ENCODE assay signal across 8 mouse cellular contexts in genomic region chr15:86058394-86058915, GRCm38 (mm10). TPM values are rescaled to one million over a fixed set of nuclear protein-coding genes. Genes with fewer than 3 reads are reported as not detected.
DNase-seq lines count a peak whose midpoint lies in the region; ATAC-seq lines count a peak whose summit lies in the region.

No protein-coding gene starts in this region.

- H3K4me3 ChIP-seq in hindbrain, embryonic 10.5 days: peak overlapping the region; percentile 85
- peak overlapping the region; percentile 85 for H3K4me3 ChIP-seq in lung, embryonic 16.5 days (ENCODE audit: low read length)

- peak overlapping the region; percentile 97 for H3K27ac ChIP-seq in hindbrain, embryonic 10.5 days
- peak overlapping the region; percentile 66 for H3K27ac ChIP-seq in lung, embryonic 16.5 days (ENCODE audit: low read length)

- under 1% methylated on average over 70 of the region's 70 CpGs for WGBS in hindbrain, embryonic 10.5 days
- under 1% methylated on average over 46 of the region's 70 CpGs for WGBS in lung, embryonic 16.5 days

- ATAC-seq in frontal cortex, adult (ENCODE audit: low TSS enrichment): peak; percentile 54
- peak; percentile 80 for ATAC-seq in lung, embryonic 16.5 days (ENCODE audit: low read depth)

- H3K9me3 ChIP-seq in hindbrain, embryonic 10.5 days: no peaks in the 10 kb centered on the region
- H3K9me3 ChIP-seq in lung, embryonic 16.5 days (ENCODE audit: control insufficient read depth, low read length): no peaks in the 10 kb centered on the region

- peaks cover 14% of the 10 kb centered on the region; the same call in 1 of the 2 replicates for H3K27me3 ChIP-seq in hindbrain, embryonic 10.5 days (ENCODE audit: insufficient read depth, poor library complexity, severe bottlenecking)
- no peaks in the 10 kb centered on the region for H3K27me3 ChIP-seq in lung, embryonic 16.5 days (ENCODE audit: control insufficient read depth, insufficient read depth, low read depth, low read length)

- no peaks in the 10 kb centered on the region for H3K36me3 ChIP-seq in hindbrain, embryonic 10.5 days
- H3K36me3 ChIP-seq in lung, embryonic 16.5 days (ENCODE audit: control insufficient read depth, insufficient read depth, low read length): no peaks in the 10 kb centered on the region

- peak overlapping the region; percentile 92 for H3K9ac ChIP-seq in lung, embryonic 16.5 days (ENCODE audit: low read length)

- peak overlapping the region; percentile 80 for H3K4me2 ChIP-seq in lung, embryonic 16.5 days (ENCODE audit: low read depth, low read length)

- H3K4me1 ChIP-seq in hindbrain, embryonic 10.5 days (replicated peaks): peaks cover 55% of the 10 kb centered on the region
- peaks cover 36% of the 10 kb centered on the region for H3K4me1 ChIP-seq in lung, embryonic 16.5 days (replicated peaks; ENCODE audit: control insufficient read depth, insufficient read depth, low read length)

- DNase-seq in MN1 (ENCODE audit: low spot score): peak; percentile 91
- peak; percentile 94 for DNase-seq in cerebellum, adult 9-11 months
- DNase-seq in hindbrain, embryonic 10.5 days (ENCODE audit: low spot score): peak; percentile 78
- DNase-seq in layer of hippocampus, adult 9-11 months: peak; percentile 89
- DNase-seq in ovary, postnatal 36 days (ENCODE audit: low spot score): peak; percentile 85
- DNase-seq in thymus, postnatal 10 days (ENCODE audit: low spot score in 2 of 2): peak; percentile 69 to 86

RNA-seq across cellular contexts. Expression of gene Gramd4, which starts 1.0 kb away (rescaled TPM):
- 16.6 and 18.0 TPM in 2 replicates for polyA plus RNA-seq in hindbrain, embryonic 10.5 days (2016; fragmentation: Nextera tagmentation; extraction: Ambion mirVana)
- polyA plus RNA-seq in lung, embryonic 16.5 days (2015; fragmentation: Nextera tagmentation; extraction: Ambion mirVana): 9.2 and 11.2 TPM in 2 replicates

RNA-seq across cellular contexts. Expression of gene Celsr1, which starts 24.9 kb away (rescaled TPM):
- 3.4 and 3.6 TPM in 2 replicates for polyA plus RNA-seq in hindbrain, embryonic 10.5 days (2016; fragmentation: Nextera tagmentation; extraction: Ambion mirVana)
- polyA plus RNA-seq in lung, embryonic 16.5 days (2015; fragmentation: Nextera tagmentation; extraction: Ambion mirVana): 3.5 and 3.6 TPM in 2 replicates

Comparison
In these comparisons a context has a peak if more than half of its experiments do, and no peak if none do; other contexts are left out.
1. Peak in every context shown above with its lines: DNase-seq, ATAC-seq, H3K4me3 ChIP-seq and H3K27ac ChIP-seq.